In the genomic region with DNA sequence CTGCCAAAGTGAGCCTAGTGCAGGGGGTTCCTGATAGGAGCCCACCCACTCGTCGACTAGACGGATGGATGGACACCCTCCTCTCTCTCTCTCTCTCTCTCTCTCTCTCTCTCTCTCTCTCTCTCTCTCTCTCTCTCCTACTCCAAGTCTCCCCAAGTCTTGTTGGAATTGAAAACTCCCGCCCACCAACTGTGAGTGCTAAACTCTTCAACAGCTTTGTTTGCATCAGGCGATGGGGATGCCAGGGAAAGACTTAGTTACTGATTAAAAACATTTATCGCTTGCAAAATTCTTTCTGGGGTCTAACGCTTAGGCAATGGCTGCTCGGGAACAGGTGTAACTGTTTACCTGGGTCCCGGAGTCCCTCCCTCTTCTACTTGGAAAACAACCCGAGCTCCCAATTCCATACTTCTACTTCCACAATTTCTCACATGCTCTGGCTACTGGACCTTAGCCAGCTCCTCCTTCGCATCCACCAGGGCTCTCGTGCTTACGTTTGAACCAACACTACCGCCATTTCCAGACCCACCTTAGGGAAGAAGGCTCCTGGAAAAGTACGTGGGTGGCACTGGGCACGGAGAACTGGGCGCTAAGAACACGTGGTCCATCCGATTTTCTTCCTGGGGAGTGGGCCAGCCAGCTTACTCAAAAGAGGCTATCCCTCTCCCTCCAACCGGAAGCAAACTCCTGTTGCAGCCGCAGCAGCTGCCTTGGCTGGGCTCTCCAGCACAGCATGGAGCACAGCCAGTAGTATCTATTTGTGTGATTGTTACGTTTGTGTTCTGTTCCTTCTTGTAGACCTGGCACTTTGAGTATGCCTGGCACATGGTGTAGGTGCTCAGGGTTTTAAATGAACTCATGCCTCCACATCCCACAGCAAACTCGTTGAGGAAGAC, we compare ENCODE assay signal across 9 mouse cellular contexts. TPM values are rescaled to one million over a fixed set of nuclear protein-coding genes. Genes with fewer than 3 reads are reported as not detected.
DNase-seq lines count a peak whose midpoint lies in the region; ATAC-seq and TF ChIP-seq lines count a peak whose summit lies in the region.
"Had no signal": no experiment of that assay in that cellular context is flagged by ENCODE, and none has a peak within 500 bp of the region (broad histone marks: within the 10 kb centered on the region; RNA-seq: fewer than 3 reads in every experiment).

No protein-coding gene starts in this region.

- H3K27ac ChIP-seq in CH12.LX (ENCODE audit: insufficient read depth, low read depth), result no peak overlapping the region
- no peak overlapping the region for H3K27ac ChIP-seq in forebrain, postnatal 0 days (ENCODE audit: low read depth, low read length)
- peak overlapping the region; percentile 96 for H3K27ac ChIP-seq in kidney, embryonic 16.5 days (ENCODE audit: low read length)
- peak overlapping the region; percentile 76 for H3K27ac ChIP-seq in midbrain, embryonic 15.5 days

- in situ Hi-C loops in CH12.LX (cut with MboI; ENCODE audit: low pct_ligation_motif_present, low pct_unique_long_range_greater_than_20kb, low sequenced_read_pairs), result loop anchor here (25.0 kb wide), 1 partner anchor 522 kb away; a partner anchor contains a TSS

- dilution Hi-C loops in CH12.LX (cut with MboI; ENCODE audit: extremely low pct_ligation_motif_present, extremely low pct_unique_long_range_greater_than_20kb, low sequenced_read_pairs), result no loop called here

- no peak for TF ChIP-seq CTCF in CH12.LX (conservative IDR thresholded peaks at IDR 0.05 in 1 of 2, IDR thresholded peaks at IDR 0.05 in 1 of 2; ENCODE audit: low read depth in 2 of 2, low read length in 2 of 2)
- no peak for TF ChIP-seq CTCF in forebrain, postnatal 0 days (IDR thresholded peaks at IDR 0.05; ENCODE audit: low read depth)

- peaks cover 0 to 5% of the 10 kb centered on the region in 2 experiments; a peak in 1 of 4 replicates for H3K4me1 ChIP-seq in CH12.LX (ENCODE audit: control insufficient read depth in 1 of 2, insufficient read depth in 2 of 2)
- H3K4me1 ChIP-seq in forebrain, postnatal 0 days (ENCODE audit: insufficient read depth), result peaks cover 3% of the 10 kb centered on the region
- peaks cover 49% of the 10 kb centered on the region for H3K4me1 ChIP-seq in kidney, embryonic 16.5 days (ENCODE audit: insufficient read depth, low read length)
- peaks cover 46% of the 10 kb centered on the region for H3K4me1 ChIP-seq in midbrain, embryonic 15.5 days

- peak; percentile 34 for ATAC-seq in forebrain, postnatal 0 days
- peak; percentile 24; the same call in 1 of the 2 replicates for ATAC-seq in kidney, embryonic 16.5 days (ENCODE audit: low FRiP score, low TSS enrichment)
- no peak for ATAC-seq in midbrain, embryonic 15.5 days (replicated peaks)

- H3K9ac ChIP-seq in CH12.LX (ENCODE audit: insufficient read depth, low read depth), result no peak overlapping the region
- no peak overlapping the region for H3K9ac ChIP-seq in forebrain, postnatal 0 days
- peak overlapping the region; percentile 70 for H3K9ac ChIP-seq in kidney, embryonic 16.5 days (replicated peaks; ENCODE audit: low read length)
- H3K9ac ChIP-seq in midbrain, embryonic 15.5 days, result peak overlapping the region; percentile 32; the same call in 1 of the 2 replicates

- WGBS in forebrain, postnatal 0 days, result 11% methylated on average over 23 of the region's 23 CpGs
- 7% methylated on average over 23 of the region's 23 CpGs for WGBS in kidney, embryonic 16.5 days
- 16% methylated on average over 23 of the region's 23 CpGs for WGBS in midbrain, embryonic 15.5 days

- H3K79me2 ChIP-seq in CH12.LX (replicated peaks; ENCODE audit: control insufficient read depth, extremely low read depth, insufficient read depth, poor library complexity, severe bottlenecking), result no peaks in the 10 kb centered on the region

- peak overlapping the region; percentile 73; the same call in 1 of the 2 replicates for H3K4me2 ChIP-seq in CH12.LX (ENCODE audit: insufficient read depth, low read depth, poor library complexity, severe bottlenecking)
- peak overlapping the region; percentile 47 for H3K4me2 ChIP-seq in forebrain, postnatal 0 days (ENCODE audit: low read depth)
- H3K4me2 ChIP-seq in kidney, embryonic 16.5 days (replicated peaks; ENCODE audit: low read depth, low read length), result peak overlapping the region; percentile 60
- H3K4me2 ChIP-seq in midbrain, embryonic 15.5 days, result peak overlapping the region; percentile 52

- TF ChIP-seq POLR2A in CH12.LX (IDR thresholded peaks at IDR 0.05; ENCODE audit: low read depth, low read length), result no peak

- DNase-seq in embryo, embryonic 10.5 days (ENCODE audit: low spot score), result peak; percentile 45
- DNase-seq in embryo, embryonic 10 days (ENCODE audit: low spot score), result no peak
- DNase-seq in CH12.LX (ENCODE audit: extremely low read depth), result no peak
- peak; percentile 69 for DNase-seq in forebrain, postnatal 0 days
- DNase-seq in embryo, embryonic 11 days, result no peak
- no peak for DNase-seq in natural killer cell, adult 2 months (ENCODE audit: low spot score in 2 of 2)

- H3K27me3 ChIP-seq in CH12.LX (replicated peaks), result peaks cover 60% of the 10 kb centered on the region
- H3K27me3 ChIP-seq in forebrain, postnatal 0 days (ENCODE audit: insufficient read depth, low read length), result peaks cover 16% of the 10 kb centered on the region
- H3K27me3 ChIP-seq in kidney, embryonic 16.5 days (ENCODE audit: insufficient read depth, low read length), result 0 out of 2 replicates have a peak, but pooled peaks cover 5% of the 10 kb centered on the region
- H3K27me3 ChIP-seq in midbrain, embryonic 15.5 days (replicated peaks), result no peaks in the 10 kb centered on the region

- H3K36me3 ChIP-seq in CH12.LX (replicated peaks in 1 of 2; ENCODE audit: control insufficient read depth in 1 of 2, insufficient read depth in 1 of 2, low read length in 1 of 2), result no peaks in the 10 kb centered on the region
- no peaks in the 10 kb centered on the region for H3K36me3 ChIP-seq in forebrain, postnatal 0 days (ENCODE audit: insufficient read depth)
- H3K36me3 ChIP-seq in kidney, embryonic 16.5 days (ENCODE audit: insufficient read depth, low read length), result no peaks in the 10 kb centered on the region
- H3K36me3 ChIP-seq in midbrain, embryonic 15.5 days (replicated peaks), result no peaks in the 10 kb centered on the region

- no peak for TF ChIP-seq RAD21 in CH12.LX (IDR thresholded peaks at IDR 0.05; ENCODE audit: low read depth, low read length)

- no peaks in the 10 kb centered on the region for H3K9me3 ChIP-seq in CH12.LX (replicated peaks; ENCODE audit: low read length)
- H3K9me3 ChIP-seq in forebrain, postnatal 0 days (ENCODE audit: low read length), result no peaks in the 10 kb centered on the region
- no peaks in the 10 kb centered on the region for H3K9me3 ChIP-seq in kidney, embryonic 16.5 days (ENCODE audit: low read length)
- no peaks in the 10 kb centered on the region for H3K9me3 ChIP-seq in midbrain, embryonic 15.5 days

- TF ChIP-seq EP300 in CH12.LX (IDR thresholded peaks at IDR 0.05; ENCODE audit: low read length), result no peak

- H3K4me3 ChIP-seq in CH12.LX (replicated peaks in 1 of 3; ENCODE audit: low read depth in 2 of 3, low read length in 2 of 3, poor library complexity in 1 of 3), result no peak overlapping the region
- H3K4me3 ChIP-seq in forebrain, postnatal 0 days (ENCODE audit: low read depth, low read length), result peak overlapping the region; percentile 27; the same call in 1 of the 2 replicates
- H3K4me3 ChIP-seq in kidney, embryonic 16.5 days (ENCODE audit: low read length), result peak overlapping the region; percentile 44
- peak overlapping the region; percentile 24 for H3K4me3 ChIP-seq in midbrain, embryonic 15.5 days

RNA-seq across cellular contexts. Expression of a gene that starts 8.8 kb away (rescaled TPM):
- total RNA-seq in CH12.LX (2012; rRNA removed) (not detected in 2 replicates), CH12.LX (2014; rRNA removed) (not detected in 2 replicates)
- not detected in 2 replicates for polyA plus RNA-seq in CH12.LX (2012; ENCODE audit: insufficient read length, low read depth)
- total RNA-seq in forebrain, postnatal 0 days (2014; rRNA removed), result 21.2 and 21.4 TPM in 2 replicates
- polyA plus RNA-seq in forebrain, postnatal 0 days (2015; fragmentation: Nextera tagmentation; extraction: Ambion mirVana), result 6.3 and 7.7 TPM in 2 replicates
- 1.00 and 1.5 TPM in 2 replicates for polyA plus RNA-seq in kidney, embryonic 16.5 days (2015; fragmentation: Nextera tagmentation; extraction: Ambion mirVana)
- polyA plus RNA-seq in midbrain, embryonic 15.5 days (2015; fragmentation: Nextera tagmentation; extraction: Ambion mirVana), result 64.4 and 73.2 TPM in 2 replicates
- total RNA-seq: common myeloid progenitor, adult 5-6 weeks had no signal

RNA-seq across cellular contexts. Expression of a gene that starts 20.1 kb away (rescaled TPM):
- 30.4 and 32.6 TPM in 2 replicates for total RNA-seq in CH12.LX (2012; rRNA removed)
- total RNA-seq in CH12.LX (2014; rRNA removed), result 14.6 and 14.8 TPM in 2 replicates
- polyA plus RNA-seq in CH12.LX (2012; ENCODE audit: insufficient read length, low read depth), result 17.5 and 20.6 TPM in 2 replicates
- 65.9 and 80.4 TPM in 2 replicates for total RNA-seq in forebrain, postnatal 0 days (2014; rRNA removed)
- 55.5 and 56.8 TPM in 2 replicates for polyA plus RNA-seq in forebrain, postnatal 0 days (2015; fragmentation: Nextera tagmentation; extraction: Ambion mirVana)
- polyA plus RNA-seq in kidney, embryonic 16.5 days (2015; fragmentation: Nextera tagmentation; extraction: Ambion mirVana), result 37.9 and 38.6 TPM in 2 replicates
- 42.3 and 45.8 TPM in 2 replicates for polyA plus RNA-seq in midbrain, embryonic 15.5 days (2015; fragmentation: Nextera tagmentation; extraction: Ambion mirVana)

RNA-seq across cellular contexts. Expression of a gene that starts 20.3 kb away (rescaled TPM):
- 1.1 and 1.4 TPM in 2 replicates for total RNA-seq in CH12.LX (2012; rRNA removed)
- total RNA-seq in CH12.LX (2014; rRNA removed), result 0.51 and 0.81 TPM in 2 replicates
- 0.80 and 0.90 TPM in 2 replicates for polyA plus RNA-seq in CH12.LX (2012; ENCODE audit: insufficient read length, low read depth)
- total RNA-seq in forebrain, postnatal 0 days (2014; rRNA removed), result 54.8 and 58.0 TPM in 2 replicates
- polyA plus RNA-seq in forebrain, postnatal 0 days (2015; fragmentation: Nextera tagmentation; extraction: Ambion mirVana), result 61.2 and 70.8 TPM in 2 replicates
- polyA plus RNA-seq in kidney, embryonic 16.5 days (2015; fragmentation: Nextera tagmentation; extraction: Ambion mirVana), result 0.77 and 0.99 TPM in 2 replicates
- 59.2 and 60.0 TPM in 2 replicates for polyA plus RNA-seq in midbrain, embryonic 15.5 days (2015; fragmentation: Nextera tagmentation; extraction: Ambion mirVana)

RNA-seq across cellular contexts. Expression of a gene that starts 23.3 kb away (rescaled TPM):
- total RNA-seq in CH12.LX (2012; rRNA removed) (139 and 153 TPM in 2 replicates), CH12.LX (2014; rRNA removed) (101 and 102 TPM in 2 replicates)
- polyA plus RNA-seq in CH12.LX (2012; ENCODE audit: insufficient read length, low read depth), result 126 and 131 TPM in 2 replicates
- total RNA-seq in forebrain, postnatal 0 days (2014; rRNA removed), result 57.3 and 68.3 TPM in 2 replicates
- 64.0 and 64.9 TPM in 2 replicates for polyA plus RNA-seq in forebrain, postnatal 0 days (2015; fragmentation: Nextera tagmentation; extraction: Ambion mirVana)
- polyA plus RNA-seq in kidney, embryonic 16.5 days (2015; fragmentation: Nextera tagmentation; extraction: Ambion mirVana), result 91.4 and 91.6 TPM in 2 replicates
- polyA plus RNA-seq in midbrain, embryonic 15.5 days (2015; fragmentation: Nextera tagmentation; extraction: Ambion mirVana), result 86.1 and 98.7 TPM in 2 replicates

RNA-seq across cellular contexts. Expression of a gene that starts 47.2 kb away (rescaled TPM):
- total RNA-seq in CH12.LX (2012; rRNA removed) (0.29 and 0.47 TPM in 2 replicates), CH12.LX (2014; rRNA removed) (not detected in 2 replicates)
- 0.84 and 1.2 TPM in 2 replicates for polyA plus RNA-seq in CH12.LX (2012; ENCODE audit: insufficient read length, low read depth)
- total RNA-seq in forebrain, postnatal 0 days (2014; rRNA removed), result 28.4 and 43.7 TPM in 2 replicates
- polyA plus RNA-seq in forebrain, postnatal 0 days (2015; fragmentation: Nextera tagmentation; extraction: Ambion mirVana), result 18.7 and 22.9 TPM in 2 replicates
- 55.7 and 60.9 TPM in 2 replicates for polyA plus RNA-seq in kidney, embryonic 16.5 days (2015; fragmentation: Nextera tagmentation; extraction: Ambion mirVana)
- polyA plus RNA-seq in midbrain, embryonic 15.5 days (2015; fragmentation: Nextera tagmentation; extraction: Ambion mirVana), result 29.3 and 31.9 TPM in 2 replicates

Comparison
In these comparisons a context has a peak if more than half of its experiments do, and no peak if none do; other contexts are left out.
1. DNase-seq: peak in embryo, embryonic 10.5 days (single experiment) and forebrain, postnatal 0 days (single experiment); none in embryo, embryonic 10 days (single experiment), CH12.LX (single experiment), embryo, embryonic 11 days (single experiment) and natural killer cell, adult 2 months (0 of 2).
2. H3K27ac ChIP-seq: peak in kidney, embryonic 16.5 days (single experiment) and midbrain, embryonic 15.5 days (single experiment); none in CH12.LX (single experiment) and forebrain, postnatal 0 days (single experiment).
3. H3K4me3 ChIP-seq: peak in forebrain, postnatal 0 days (single experiment), kidney, embryonic 16.5 days (single experiment) and midbrain, embryonic 15.5 days (single experiment); none in CH12.LX (0 of 3).
4. H3K9ac ChIP-seq: peak in kidney, embryonic 16.5 days (single experiment) and midbrain, embryonic 15.5 days (single experiment); none in CH12.LX (single experiment) and forebrain, postnatal 0 days (single experiment).
5. RNA of a gene that starts 20.3 kb away (polyA plus RNA-seq): 61.2 to 70.8 TPM in forebrain, postnatal 0 days and 59.2 to 60.0 TPM in midbrain, embryonic 15.5 days; 0.80 to 0.90 TPM in CH12.LX and 0.77 to 0.99 TPM in kidney, embryonic 16.5 days; every median in the first group is over 10 times any median in the second.
6. Peak in every context shown above with its lines, with median percentiles within 50 percentile points of each other: H3K4me2 ChIP-seq.